Mouse (Mus musculus): ENCODE data around the gene Dmbx1.

Dmbx1 gene

GRCm38 (mm10) chr4:115939295-115940102 lies at the start of gene Dmbx1:
Dmbx1 (minus strand) TSS chr4:115939926.
- no peak for ATAC-seq (ENCODE audit: insufficient number of reproducible peaks, low FRiP score, low TSS enrichment)

DNA sequence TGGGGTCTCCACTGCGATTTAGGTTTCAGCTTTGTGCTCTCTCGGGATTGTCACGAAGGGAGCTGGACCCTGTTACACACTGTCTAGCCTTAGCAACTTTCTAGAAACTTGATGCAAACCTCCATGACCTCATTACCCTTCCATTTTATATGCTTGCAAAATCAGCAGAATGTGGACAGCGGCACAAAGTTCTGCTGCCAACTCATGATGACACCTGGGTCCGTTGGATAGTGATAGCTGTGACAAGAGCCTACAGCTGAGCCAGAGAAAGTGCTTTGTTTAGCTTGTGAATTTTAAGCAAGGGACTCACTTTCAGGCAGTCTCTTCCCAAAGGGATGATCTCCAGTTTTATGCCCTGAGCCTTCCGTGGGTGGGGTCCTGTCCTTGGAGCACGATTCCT lies 49.7 kb upstream of the Dmbx1 start:
- ATAC-seq (ENCODE audit: insufficient number of reproducible peaks, low FRiP score, low TSS enrichment) = no peak

GRCm38 (mm10) chr4:115987858-115988530 lies 48.3 kb upstream of the Dmbx1 start:
- no peak for ATAC-seq (ENCODE audit: insufficient number of reproducible peaks, low FRiP score, low TSS enrichment)

- no peak for ATAC-seq (ENCODE audit: insufficient number of reproducible peaks, low FRiP score, low TSS enrichment)
Measured at GRCm38 (mm10) chr4:115987436-115987835, 47.7 kb upstream of the Dmbx1 start.

DNA sequence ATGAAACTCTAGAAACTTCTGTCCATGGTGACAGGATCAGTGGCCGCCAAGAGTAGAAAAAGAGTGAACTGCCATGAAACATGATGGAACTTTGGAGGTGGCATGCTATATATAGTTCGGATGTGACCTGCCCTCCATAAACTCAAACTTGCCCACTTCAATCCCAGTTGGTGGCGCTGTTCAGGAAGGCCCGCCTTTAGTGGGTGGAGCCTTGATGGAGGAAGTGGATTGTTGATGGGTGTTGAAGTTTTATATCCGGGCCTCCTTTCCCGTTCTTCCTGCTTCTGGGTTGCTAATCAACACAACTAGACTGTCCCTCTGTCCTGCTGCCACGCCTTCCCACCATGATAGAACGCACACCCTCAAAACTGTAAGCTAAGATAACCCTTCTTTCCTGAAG lies 45.2 kb upstream of the Dmbx1 start:
- no peak for ATAC-seq (ENCODE audit: insufficient number of reproducible peaks, low FRiP score, low TSS enrichment)

GRCm38 (mm10) chr4:115984111-115984510 lies 44.4 kb upstream of the Dmbx1 start:
- ATAC-seq (ENCODE audit: insufficient number of reproducible peaks, low FRiP score, low TSS enrichment) = peak; percentile 71

DNA sequence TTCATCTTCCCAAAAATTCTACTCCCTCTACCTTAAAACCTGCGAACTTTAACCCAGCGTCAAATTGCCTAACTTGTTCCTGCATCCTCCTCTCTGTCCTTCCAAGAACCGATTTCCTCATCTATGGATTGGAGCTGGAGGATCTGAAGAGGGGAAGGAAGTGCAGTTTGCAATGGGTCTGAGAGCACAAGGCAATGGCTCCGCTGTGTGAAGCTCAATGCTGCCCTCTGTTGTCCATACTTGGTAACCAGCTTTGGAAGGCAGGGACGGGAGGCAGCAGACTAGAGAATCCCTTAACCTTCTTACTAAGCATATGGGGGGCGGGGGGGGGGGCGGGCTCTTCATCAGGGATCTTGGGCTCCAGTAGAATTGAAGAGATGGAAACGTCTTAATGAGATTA lies 41.0 kb upstream of the Dmbx1 start:
- ATAC-seq (ENCODE audit: insufficient number of reproducible peaks, low FRiP score, low TSS enrichment) = peak; percentile 38; the same call in 1 of the 2 replicates

DNA sequence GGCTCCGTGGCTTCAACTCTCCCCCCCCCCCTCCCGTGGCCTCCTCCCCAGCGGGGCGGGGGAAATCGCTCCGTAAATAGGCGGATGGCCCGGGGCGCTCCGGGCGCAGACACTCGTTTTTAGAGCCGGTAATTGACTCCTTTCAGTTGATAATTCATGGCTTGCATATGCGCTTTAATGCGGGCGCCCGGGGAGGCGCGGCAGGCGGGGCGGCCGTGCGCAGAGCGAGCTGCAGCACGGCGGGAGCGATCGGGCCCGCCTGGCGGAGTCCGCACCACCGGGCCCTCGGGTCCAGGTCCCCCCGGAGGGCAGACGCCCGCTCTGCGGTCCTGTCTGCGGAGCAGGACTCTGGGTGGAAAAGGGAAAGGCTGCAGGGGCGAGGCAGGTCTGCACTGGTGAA lies 39.7 kb upstream of the Dmbx1 start:
- ATAC-seq (ENCODE audit: insufficient number of reproducible peaks, low FRiP score, low TSS enrichment) = no peak

DNA sequence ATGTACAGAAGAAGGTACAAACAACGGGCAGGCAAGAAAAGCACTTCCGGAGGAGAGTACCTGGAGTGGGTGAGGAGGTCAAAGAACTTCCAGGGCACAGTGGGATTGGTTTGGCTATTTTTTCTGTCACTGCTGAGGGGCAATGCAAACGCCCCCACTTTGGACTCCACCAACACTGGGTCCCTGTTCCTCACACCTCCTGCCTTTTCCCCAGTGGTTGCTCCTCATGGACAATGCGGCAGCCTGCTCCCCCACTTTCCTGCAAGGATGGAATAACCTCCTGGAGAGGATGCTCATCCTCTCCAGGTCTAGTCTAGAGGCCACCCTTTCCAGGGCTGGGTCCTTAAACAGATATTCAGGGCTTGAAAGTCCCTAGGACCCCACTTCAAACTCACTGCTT lies 39.2 kb upstream of the Dmbx1 start:
- ATAC-seq (ENCODE audit: insufficient number of reproducible peaks, low FRiP score, low TSS enrichment) = no peak

DNA sequence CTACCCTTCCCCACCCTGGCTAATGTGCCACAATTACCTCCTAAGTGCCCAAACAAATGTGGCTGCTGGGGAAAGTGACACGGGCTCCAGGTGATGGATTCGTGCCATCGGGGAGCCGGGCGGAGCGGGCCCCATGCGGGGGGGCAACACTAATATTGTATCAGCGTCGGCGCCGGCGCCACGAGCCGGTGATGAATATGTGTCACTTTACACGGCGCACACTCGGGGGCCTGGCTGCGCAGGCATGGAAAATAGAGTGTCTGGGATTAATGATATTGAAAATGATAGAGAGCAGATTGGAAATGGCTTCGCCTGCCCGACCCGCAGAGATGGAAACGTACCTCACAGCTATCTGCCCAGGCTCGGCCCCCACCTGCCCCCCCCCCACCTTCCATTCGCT lies 32.8 kb upstream of the Dmbx1 start:
- no peak for ATAC-seq (ENCODE audit: insufficient number of reproducible peaks, low FRiP score, low TSS enrichment)

GRCm38 (mm10) chr4:115964446-115964845 lies 24.7 kb upstream of the Dmbx1 start:
- no peak for ATAC-seq (ENCODE audit: insufficient number of reproducible peaks, low FRiP score, low TSS enrichment)

- no peak for ATAC-seq (ENCODE audit: insufficient number of reproducible peaks, low FRiP score, low TSS enrichment)
Measured at GRCm38 (mm10) chr4:115963751-115964150, 24.0 kb upstream of the Dmbx1 start.

DNA sequence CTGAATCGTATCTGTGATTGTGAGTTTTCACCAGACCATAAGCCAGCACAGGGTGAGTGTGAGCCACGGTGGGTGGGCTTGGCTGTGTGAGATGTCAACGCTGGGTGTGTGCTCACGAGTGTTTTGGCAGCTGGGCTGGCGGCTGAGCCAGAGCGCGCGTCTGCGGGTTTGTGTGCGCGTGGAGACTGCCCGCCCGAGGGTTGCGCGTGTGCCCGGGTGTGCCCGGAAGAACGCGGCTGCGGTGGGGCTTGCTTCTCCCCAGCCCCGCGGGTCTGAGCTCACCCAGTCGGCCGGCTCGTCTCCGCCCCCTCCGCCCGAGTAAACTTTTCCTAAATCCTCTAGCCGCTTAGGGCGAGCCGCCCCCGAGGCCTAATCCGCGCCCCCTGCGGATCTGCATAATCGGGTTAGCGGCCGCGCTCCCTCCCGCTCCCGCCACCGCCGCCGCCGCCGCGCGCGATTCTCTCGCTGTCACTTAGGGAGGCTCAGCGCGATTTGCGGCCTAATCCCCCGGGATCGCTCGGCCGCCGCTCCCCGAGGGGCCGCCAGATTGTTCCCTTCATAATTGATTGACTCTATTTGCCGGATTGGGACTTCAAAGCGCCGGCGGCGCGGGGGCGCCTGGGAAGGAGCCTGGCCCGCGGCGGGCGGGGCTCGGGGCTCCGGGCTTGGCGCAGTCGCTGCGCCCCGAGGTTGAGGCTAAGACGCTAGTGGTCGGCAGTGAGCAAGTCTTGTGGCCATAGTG lies 23.1 kb upstream of the Dmbx1 start:
- no peak for ATAC-seq (ENCODE audit: insufficient number of reproducible peaks, low FRiP score, low TSS enrichment)

DNA sequence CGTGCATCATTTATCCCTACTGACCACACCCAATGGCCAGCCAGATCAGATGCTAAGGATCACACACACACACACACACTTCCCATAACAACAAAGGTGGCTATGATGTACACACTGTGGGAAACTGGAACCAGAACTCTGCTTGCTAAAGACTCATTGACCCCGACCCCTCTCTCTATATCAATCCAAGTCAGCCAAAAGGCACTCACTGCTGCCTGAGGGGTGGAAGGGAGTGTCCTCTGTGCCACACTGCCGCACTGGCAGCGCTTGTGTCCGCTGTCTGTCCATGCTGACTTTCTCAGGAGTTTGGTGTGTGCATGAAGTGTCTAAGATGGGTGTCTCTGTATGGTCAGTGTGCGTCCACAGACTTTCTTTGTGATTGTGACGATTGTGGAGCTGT lies 22.3 kb upstream of the Dmbx1 start:
- no peak for ATAC-seq (ENCODE audit: insufficient number of reproducible peaks, low FRiP score, low TSS enrichment)

DNA sequence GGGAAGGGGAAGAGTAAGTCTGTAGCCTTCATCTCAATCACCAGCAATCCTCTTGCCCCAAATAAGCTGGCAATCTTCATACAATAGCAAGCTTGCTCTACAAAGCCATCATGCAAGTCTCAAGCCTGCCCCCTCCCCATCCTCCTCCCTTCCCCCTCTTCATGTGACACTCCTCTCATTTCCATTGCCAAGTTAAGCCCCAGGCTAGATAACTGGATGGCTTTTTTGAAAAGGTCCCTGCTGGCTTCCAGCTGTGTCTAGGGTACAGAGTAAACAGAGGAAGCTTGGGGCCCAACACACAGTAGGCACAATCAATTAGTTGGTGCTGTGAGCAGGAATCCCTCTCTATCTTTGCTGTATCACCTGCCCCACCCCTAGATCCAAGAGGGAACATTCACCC lies 19.8 kb upstream of the Dmbx1 start:
- ATAC-seq (ENCODE audit: insufficient number of reproducible peaks, low FRiP score, low TSS enrichment) = no peak

DNA sequence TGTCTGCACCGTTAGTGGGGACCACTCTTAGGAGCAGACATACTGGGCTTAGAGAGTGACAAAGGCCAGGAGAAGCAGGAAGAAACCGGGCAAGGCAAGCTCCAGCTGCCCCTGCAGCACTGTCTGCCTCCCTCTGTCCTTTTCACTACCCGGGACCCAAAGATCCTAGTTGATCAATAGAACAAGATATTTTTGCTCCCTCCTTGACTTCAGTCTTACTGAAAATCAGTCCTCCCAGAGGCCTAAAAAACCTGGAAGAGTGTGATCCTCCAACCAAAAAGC lies 15.7 kb upstream of the Dmbx1 start:
- ATAC-seq (ENCODE audit: insufficient number of reproducible peaks, low FRiP score, low TSS enrichment) = no peak

DNA sequence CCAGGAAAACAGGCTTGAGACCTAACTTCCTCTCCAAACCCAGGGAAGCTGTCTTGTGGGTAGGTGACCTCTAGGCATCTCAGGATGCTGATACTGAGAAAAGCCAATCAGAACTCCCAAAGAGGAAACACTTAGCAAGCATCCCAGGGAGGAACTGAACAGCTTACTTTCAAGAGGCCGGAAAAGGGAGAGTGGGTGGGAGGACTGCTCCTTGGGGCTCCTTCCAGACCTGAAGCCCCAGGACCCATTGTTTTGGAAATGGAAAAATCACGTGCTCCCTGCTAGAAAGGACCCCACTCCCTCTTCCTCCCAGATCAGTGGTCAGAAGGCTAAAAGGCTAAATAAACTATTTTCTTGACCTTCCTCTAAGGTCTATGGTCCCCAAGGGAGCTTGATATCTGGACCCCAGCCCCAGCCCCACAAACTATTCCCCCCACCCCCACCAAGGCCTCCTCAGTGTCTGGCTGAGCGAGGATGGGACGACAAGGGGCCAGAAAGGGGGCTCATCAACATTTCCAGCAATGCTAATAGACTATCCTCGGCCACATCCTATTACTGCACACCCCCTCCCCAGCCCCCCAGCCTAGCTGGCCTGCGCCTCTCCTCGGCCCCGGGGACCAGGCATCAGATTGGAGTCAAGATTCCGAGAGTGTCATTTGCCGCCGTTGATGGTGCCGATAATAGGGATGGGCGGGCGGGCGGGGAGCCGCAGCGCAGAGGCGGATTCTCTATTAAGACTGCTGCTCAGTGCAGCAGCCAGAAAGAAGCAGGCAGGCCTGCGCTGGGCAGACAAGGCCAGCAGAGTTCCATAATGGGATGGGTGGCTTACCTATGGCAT lies 15.1 kb upstream of the Dmbx1 start:
- no peak for ATAC-seq (ENCODE audit: insufficient number of reproducible peaks, low FRiP score, low TSS enrichment)

DNA sequence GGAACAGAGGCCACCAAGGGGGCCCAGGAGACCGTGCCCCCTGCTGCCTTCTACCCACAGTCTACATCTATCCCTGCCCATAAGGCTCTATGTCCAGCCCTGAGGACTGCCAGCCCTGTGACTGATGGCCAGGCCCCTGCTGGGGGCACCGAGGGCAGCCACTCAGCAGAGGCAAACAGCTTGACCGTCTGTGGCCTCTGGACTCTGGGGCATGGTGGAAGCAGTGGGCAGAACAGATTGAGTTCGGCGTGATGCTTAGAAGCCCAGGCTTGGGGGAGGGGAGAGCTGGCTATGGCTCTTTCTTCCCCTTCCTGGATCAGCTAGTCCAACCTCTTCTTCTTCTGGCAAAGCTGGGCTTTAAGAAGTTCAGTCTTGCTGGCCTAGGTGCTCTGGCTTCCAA lies 13.8 kb upstream of the Dmbx1 start:
- no peak for ATAC-seq (ENCODE audit: insufficient number of reproducible peaks, low FRiP score, low TSS enrichment)

GRCm38 (mm10) chr4:115952758-115953157 lies 13.0 kb upstream of the Dmbx1 start:
- ATAC-seq (ENCODE audit: insufficient number of reproducible peaks, low FRiP score, low TSS enrichment) = no peak

- ATAC-seq (ENCODE audit: insufficient number of reproducible peaks, low FRiP score, low TSS enrichment) = no peak
Measured at GRCm38 (mm10) chr4:115943669-115944314, 4.1 kb upstream of the Dmbx1 start.
